Mouse (Mus musculus) spleen, embryonic (tissue): ENCODE results near the gene Afg3l1.
"Not testable (repeated sequence)": the region's sequence is repeated elsewhere in the genome, so short reads cannot be mapped to it uniquely, and the experiment has no call there.

Source experiments
- CTCF ChIA-PET: fragments of 350-600 bp; sonication (Branson Sonifier 250); formaldehyde crosslinking; loops from one replicate; lab custom pipeline; 2022; lab: Charles Lee

Afg3l1 gene

GRCm38 (mm10) chr8:123463651-123464050, 14.1 kb upstream of the Afg3l1 start:
- CTCF ChIA-PET: no interaction called here

- CTCF ChIA-PET: no interaction called here
These were observed 10.2 kb upstream of the Afg3l1 start for GRCm38 (mm10) chr8:123467476-123467875.

- CTCF ChIA-PET: not testable (repeated sequence)
These were observed 4.7 kb upstream of the Afg3l1 start for GRCm38 (mm10) chr8:123472991-123473390.

- CTCF ChIA-PET: interaction anchor here (0.7 kb wide), 1 partner anchor 1362 kb away, joined by 18 read pairs; no protein-coding TSS in a partner anchor
These were observed 3.2 kb upstream of the Afg3l1 start for GRCm38 (mm10) chr8:123474549-123474948.

GRCm38 (mm10) chr8:123476911-123477736, 579 bp upstream of the Afg3l1 start:
- CTCF ChIA-PET: interaction anchor here (0.5 kb wide), 1 partner anchor 154 kb away, joined by 20 read pairs; no protein-coding TSS in a partner anchor

GRCm38 (mm10) chr8:123478456-123479218, 934 bp downstream of the Afg3l1 start:
- CTCF ChIA-PET: no interaction called here

GRCm38 (mm10) chr8:123482627-123483026, 4.9 kb downstream of the Afg3l1 start:
- CTCF ChIA-PET: interaction anchor here (0.6 to 1.2 kb wide), 2 partner anchors 18 to 145 kb away, joined by 4 to 5 read pairs; no protein-coding TSS in a partner anchor

GRCm38 (mm10) chr8:123491280-123492075, 13.8 kb downstream of the Afg3l1 start:
- CTCF ChIA-PET: interaction anchor here (0.6 kb wide), 1 partner anchor 86 kb away, joined by 6 read pairs; no protein-coding TSS in a partner anchor

GRCm38 (mm10) chr8:123492898-123493297, 15.2 kb downstream of the Afg3l1 start:
- CTCF ChIA-PET: no interaction called here

GRCm38 (mm10) chr8:123497699-123498098, 20.0 kb downstream of the Afg3l1 start:
- CTCF ChIA-PET: no interaction called here

GRCm38 (mm10) chr8:123498963-123499362, 21.3 kb downstream of the Afg3l1 start:
- CTCF ChIA-PET: no interaction called here

GRCm38 (mm10) chr8:123499556-123499955, 21.9 kb downstream of the Afg3l1 start:
- CTCF ChIA-PET: no interaction called here

- CTCF ChIA-PET: interaction anchor here (0.6 kb wide), 2 partner anchors 78 to 107 kb away, joined by 4 read pairs; no protein-coding TSS in a partner anchor
These were observed 24.5 kb downstream of the Afg3l1 start for GRCm38 (mm10) chr8:123502192-123502591.

GRCm38 (mm10) chr8:123503801-123504467, 26.2 kb downstream of the Afg3l1 start:
- CTCF ChIA-PET: interaction anchor here (0.8 kb wide), 1 partner anchor 13 kb away, joined by 3 read pairs; no protein-coding TSS in a partner anchor

- CTCF ChIA-PET: no interaction called here
These were observed 27.0 kb downstream of the Afg3l1 start for GRCm38 (mm10) chr8:123504591-123505195.

- CTCF ChIA-PET: no interaction called here
These were observed 27.6 kb downstream of the Afg3l1 start for GRCm38 (mm10) chr8:123505267-123505666.

GRCm38 (mm10) chr8:123505695-123506094, 28.0 kb downstream of the Afg3l1 start:
- CTCF ChIA-PET: no interaction called here

- CTCF ChIA-PET: no interaction called here
These were observed 29.4 kb downstream of the Afg3l1 start for GRCm38 (mm10) chr8:123507153-123507552.

- CTCF ChIA-PET: no interaction called here
These were observed 33.1 kb downstream of the Afg3l1 start for GRCm38 (mm10) chr8:123510819-123511218.

GRCm38 (mm10) chr8:123514136-123514535, 36.4 kb downstream of the Afg3l1 start:
- CTCF ChIA-PET: no interaction called here
